21 mouse cellular contexts compared by ENCODE assay signal in the genomic region with DNA sequence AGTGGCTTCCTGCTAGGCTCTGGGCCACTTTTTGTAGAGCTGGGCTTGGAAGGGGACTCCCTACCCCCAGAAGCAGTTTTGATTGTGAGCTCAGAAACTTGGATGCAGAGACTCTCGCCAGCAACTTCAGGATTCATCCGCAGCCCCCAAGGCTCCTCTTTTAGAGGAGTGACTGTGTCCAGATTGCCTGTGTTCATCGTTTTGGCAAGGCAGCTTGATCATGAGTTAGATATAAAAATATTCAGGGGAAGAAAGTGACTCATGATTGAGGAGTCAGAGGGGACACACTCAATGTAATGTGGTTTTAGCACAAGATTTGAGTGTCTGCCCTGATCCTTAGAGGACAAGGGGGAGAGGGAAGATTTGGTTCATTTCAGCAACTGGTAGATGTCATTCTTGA.
DNase-seq lines count a peak whose midpoint lies in the region.
"Had no signal": no experiment of that assay in that cellular context is flagged by ENCODE, and none has a peak within 500 bp of the region (broad histone marks: within the 10 kb centered on the region; RNA-seq: fewer than 3 reads in every experiment).

No protein-coding gene starts in this region.

- peak; percentile 52 for DNase-seq in heart, adult 11 months
- no peak for DNase-seq in heart, adult 9 months (ENCODE audit: low spot score in 2 of 2)
- DNase-seq in right cerebral cortex, adult 2 months (ENCODE audit: low spot score in 2 of 2), result peak; percentile 23 to 28
- no peak for DNase-seq in right cerebral cortex, postnatal 4 days
- peak; percentile 3 to 24 for DNase-seq in left cerebral cortex, postnatal 14 days (ENCODE audit: low spot score in 2 of 2)
- no peak for DNase-seq in heart, embryonic 10.5 days (ENCODE audit: low spot score)
- DNase-seq in urinary bladder, adult 2 months (ENCODE audit: low spot score), result no peak
- DNase-seq: adrenal gland, postnatal 14 days; cerebellum, adult 11-12 months; cerebellum, postnatal 36 days; heart, postnatal 14 days; kidney, postnatal 36 days; lung, adult 2 months; midbrain, embryonic 14.5 days; thymus, postnatal 14 days had no signal

- intact Hi-C loops in left cerebral cortex, postnatal 14 days (cut with DNase I), result no loop called here

- H3K9me3 ChIP-seq in heart, embryonic 10.5 days, result no peaks in the 10 kb centered on the region
- H3K9me3 ChIP-seq: forebrain, embryonic 13.5 days; heart, embryonic 12.5 days; liver, embryonic 12.5 days; megakaryocyte, embryonic 14.5 days; neural tube, embryonic 13.5 days had no signal

- 74% methylated on average over 3 of the region's 3 CpGs for WGBS in heart, embryonic 10.5 days

- no peaks in the 10 kb centered on the region for H3K4me1 ChIP-seq in heart, embryonic 10.5 days
- H3K4me1 ChIP-seq: heart, embryonic 12.5 days; liver, embryonic 12.5 days; megakaryocyte, embryonic 14.5 days had no signal

- no peak overlapping the region for H3K4me3 ChIP-seq in heart, embryonic 10.5 days
- H3K4me3 ChIP-seq: forebrain, embryonic 13.5 days; heart, embryonic 12.5 days; liver, embryonic 12.5 days; megakaryocyte, embryonic 14.5 days; neural tube, embryonic 13.5 days had no signal

- no peak overlapping the region for H3K27ac ChIP-seq in heart, embryonic 10.5 days
- H3K27ac ChIP-seq: forebrain, embryonic 13.5 days; hindbrain, embryonic 14.5 days; liver, embryonic 12.5 days; neural tube, embryonic 13.5 days had no signal

- H3K27me3 ChIP-seq in heart, embryonic 10.5 days (ENCODE audit: insufficient read depth, poor library complexity, severe bottlenecking), result no peaks in the 10 kb centered on the region; the same call in 1 of the 2 replicates
- H3K27me3 ChIP-seq: liver, embryonic 12.5 days; megakaryocyte, embryonic 14.5 days; neural tube, embryonic 13.5 days had no signal

- H3K36me3 ChIP-seq in heart, embryonic 10.5 days, result no peaks in the 10 kb centered on the region
- H3K36me3 ChIP-seq: heart, embryonic 12.5 days; liver, embryonic 12.5 days; neural tube, embryonic 13.5 days had no signal

Comparison
In these comparisons a context has a peak if more than half of its experiments do, and no peak if none do; other contexts are left out.
1. DNase-seq: peak in heart, adult 11 months (single experiment), right cerebral cortex, adult 2 months (2 of 2) and left cerebral cortex, postnatal 14 days (2 of 2); none in heart, adult 9 months (0 of 2), right cerebral cortex, postnatal 4 days (single experiment), heart, embryonic 10.5 days (single experiment) and urinary bladder, adult 2 months (single experiment).